Mouse (Mus musculus) C2C12 (cell line): ENCODE measurements at regions not wholly inside any gene's neighbourhood (a gene's known extent, or its start where the extent isn't known, plus 50 kb on each side); places are given as distances from the start of the nearest gene placed in this dataset.

Experiments used
- CTCF ChIP-seq: IDR thresholded peaks from one replicate; pipeline ENCODE4 v1.5.1; 2011; ENCODE audit not compliant: control insufficient read depth, insufficient read depth, insufficient read length
- MAX ChIP-seq: IDR thresholded peaks from one replicate; pipeline ENCODE4 v1.6.1; 2011; ENCODE audit warnings: mild to moderate bottlenecking, control low read depth

- TF ChIP-seq CTCF, result no peak
- no peak for TF ChIP-seq MAX
These were observed 1324.9 kb downstream of the Pcdh17 start for GRCm38 (mm10) chr14:85768301-85768700.
